In the genomic region with DNA sequence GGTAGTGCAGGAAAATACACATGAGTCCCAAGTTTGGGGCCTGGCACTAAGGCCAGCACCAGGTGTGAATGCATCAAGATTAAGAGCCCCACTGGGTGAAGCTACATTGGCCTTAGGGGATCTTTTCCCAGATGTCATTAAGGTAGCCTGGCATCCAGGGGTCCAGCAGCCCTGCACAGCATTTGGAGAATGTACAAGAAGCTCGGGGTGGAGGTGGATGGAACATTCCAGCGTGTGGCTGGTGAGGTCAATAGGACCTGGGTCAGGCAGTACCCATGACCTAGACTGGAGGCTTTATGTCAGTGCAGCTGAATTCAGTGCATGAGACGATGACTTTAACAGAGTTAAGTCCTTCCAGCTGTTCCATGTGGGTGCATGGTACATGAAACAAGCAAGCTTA, we compare ENCODE assay signal across 26 mouse cellular contexts. TPM values are rescaled to one million over a fixed set of nuclear protein-coding genes. Genes with fewer than 3 reads are reported as not detected.
DNase-seq lines count a peak whose midpoint lies in the region; ATAC-seq and TF ChIP-seq lines count a peak whose summit lies in the region.
"Had no signal": no experiment of that assay in that cellular context is flagged by ENCODE, and none has a peak within 500 bp of the region (broad histone marks: within the 10 kb centered on the region; RNA-seq: fewer than 3 reads in every experiment).

No protein-coding gene starts in this region.

- no peaks in the 10 kb centered on the region for H3K36me3 ChIP-seq in intestine, embryonic 16.5 days (ENCODE audit: control insufficient read depth, insufficient read depth, low read length)
- H3K36me3 ChIP-seq in intestine, postnatal 0 days (ENCODE audit: control insufficient read depth, insufficient read depth), result no peaks in the 10 kb centered on the region
- no peaks in the 10 kb centered on the region for H3K36me3 ChIP-seq in liver, embryonic 11.5 days (ENCODE audit: control insufficient read depth, insufficient read depth, low read length)
- H3K36me3 ChIP-seq in liver, postnatal 0 days (replicated peaks; ENCODE audit: insufficient read depth, low read length), result no peaks in the 10 kb centered on the region
- no peaks in the 10 kb centered on the region for H3K36me3 ChIP-seq in liver, embryonic 14.5 days (replicated peaks; ENCODE audit: control insufficient read depth, insufficient read depth, low read depth)
- H3K36me3 ChIP-seq: hindbrain, embryonic 12.5 days; midbrain, embryonic 10.5 days; neural tube, embryonic 13.5 days had no signal

- 0 out of 2 replicates have a peak overlapping the region, but pooled peaks have one; percentile 40 for H3K4me2 ChIP-seq in intestine, embryonic 16.5 days (ENCODE audit: low read depth, low read length)
- H3K4me2 ChIP-seq in intestine, postnatal 0 days (replicated peaks; ENCODE audit: low read depth), result no peak overlapping the region; the same call in 1 of the 2 replicates
- peak overlapping the region; percentile 20; the same call in 1 of the 2 replicates for H3K4me2 ChIP-seq in liver, embryonic 11.5 days
- no peak overlapping the region for H3K4me2 ChIP-seq in liver, postnatal 0 days (ENCODE audit: low read depth, low read length)
- H3K4me2 ChIP-seq in liver, embryonic 14.5 days (ENCODE audit: low read depth), result no peak overlapping the region
- H3K4me2 ChIP-seq: forebrain, embryonic 13.5 days; hindbrain, embryonic 12.5 days; neural tube, embryonic 13.5 days had no signal

- peaks cover 28% of the 10 kb centered on the region for H3K4me1 ChIP-seq in intestine, embryonic 16.5 days (ENCODE audit: control insufficient read depth, insufficient read depth, low read length)
- peaks cover 4% of the 10 kb centered on the region; the same call in 1 of the 2 replicates for H3K4me1 ChIP-seq in intestine, postnatal 0 days (replicated peaks; ENCODE audit: control insufficient read depth, insufficient read depth, low read length)
- H3K4me1 ChIP-seq in liver, embryonic 11.5 days (replicated peaks; ENCODE audit: control insufficient read depth, insufficient read depth, low read length), result peaks cover 48% of the 10 kb centered on the region
- peaks cover 52% of the 10 kb centered on the region for H3K4me1 ChIP-seq in liver, postnatal 0 days (ENCODE audit: insufficient read depth)
- peaks cover 53 to 84% of the 10 kb centered on the region in 2 experiments for H3K4me1 ChIP-seq in liver, embryonic 14.5 days (replicated peaks; ENCODE audit: control insufficient read depth in 2 of 2, insufficient read depth in 2 of 2, low read length in 1 of 2)

- no peak overlapping the region for H3K27ac ChIP-seq in intestine, embryonic 16.5 days (ENCODE audit: low read length)
- H3K27ac ChIP-seq in intestine, postnatal 0 days (ENCODE audit: low read depth, low read length), result no peak overlapping the region
- H3K27ac ChIP-seq in liver, embryonic 11.5 days (ENCODE audit: low read depth, low read length), result peak overlapping the region; percentile 5; the same call in 1 of the 2 replicates
- no peak overlapping the region for H3K27ac ChIP-seq in liver, postnatal 0 days (ENCODE audit: low read depth)
- peak overlapping the region; percentile 95 for H3K27ac ChIP-seq in liver, embryonic 14.5 days
- H3K27ac ChIP-seq: forebrain, embryonic 13.5 days; gastrocnemius, adult 2 months; hindbrain, embryonic 12.5 days; midbrain, embryonic 10.5 days; neural tube, embryonic 13.5 days had no signal

- no peak overlapping the region for H3K4me3 ChIP-seq in intestine, embryonic 16.5 days (ENCODE audit: low read length)
- no peak overlapping the region for H3K4me3 ChIP-seq in intestine, postnatal 0 days (ENCODE audit: low read depth, low read length)
- H3K4me3 ChIP-seq in liver, embryonic 11.5 days (ENCODE audit: low read depth, low read length), result no peak overlapping the region
- H3K4me3 ChIP-seq in liver, postnatal 0 days (ENCODE audit: low read depth, low read length), result no peak overlapping the region
- H3K4me3 ChIP-seq in liver, embryonic 14.5 days (ENCODE audit: insufficient read depth in 1 of 2, low read depth in 2 of 2, low read length in 2 of 2), result no peak overlapping the region
- H3K4me3 ChIP-seq: forebrain, embryonic 13.5 days; gastrocnemius, adult 2 months; hindbrain, embryonic 12.5 days; midbrain, embryonic 10.5 days; myocyte; neural tube, embryonic 13.5 days had no signal

- H3K27me3 ChIP-seq in intestine, embryonic 16.5 days (replicated peaks; ENCODE audit: control insufficient read depth, insufficient read depth, low read length), result no peaks in the 10 kb centered on the region; the same call in 1 of the 2 replicates
- no peaks in the 10 kb centered on the region for H3K27me3 ChIP-seq in intestine, postnatal 0 days (replicated peaks; ENCODE audit: control insufficient read depth, insufficient read depth, low read length)
- peaks cover 11% of the 10 kb centered on the region for H3K27me3 ChIP-seq in liver, embryonic 11.5 days (replicated peaks; ENCODE audit: control insufficient read depth, insufficient read depth, low read length)
- no peaks in the 10 kb centered on the region for H3K27me3 ChIP-seq in liver, postnatal 0 days (ENCODE audit: insufficient read depth, low read length)
- H3K27me3 ChIP-seq in liver, embryonic 14.5 days (ENCODE audit: control insufficient read depth, insufficient read depth, low read length), result no peaks in the 10 kb centered on the region

- no peaks in the 10 kb centered on the region for H3K9me3 ChIP-seq in intestine, embryonic 16.5 days (ENCODE audit: control insufficient read depth, low read length)
- no peaks in the 10 kb centered on the region for H3K9me3 ChIP-seq in intestine, postnatal 0 days (ENCODE audit: control insufficient read depth)
- no peaks in the 10 kb centered on the region for H3K9me3 ChIP-seq in liver, embryonic 11.5 days (ENCODE audit: control insufficient read depth, low read length)
- H3K9me3 ChIP-seq in liver, postnatal 0 days (ENCODE audit: low read length), result no peaks in the 10 kb centered on the region
- H3K9me3 ChIP-seq in liver, embryonic 14.5 days (ENCODE audit: control insufficient read depth, low read length), result no peaks in the 10 kb centered on the region
- H3K9me3 ChIP-seq: forebrain, embryonic 13.5 days; hindbrain, embryonic 12.5 days; midbrain, embryonic 10.5 days; neural tube, embryonic 13.5 days had no signal

- ATAC-seq in intestine, embryonic 16.5 days, result no peak
- ATAC-seq in intestine, postnatal 0 days, result no peak
- ATAC-seq in liver, embryonic 11.5 days (replicated peaks; ENCODE audit: low FRiP score), result no peak
- ATAC-seq in liver, postnatal 0 days, result no peak
- no peak for ATAC-seq in liver, embryonic 14.5 days (ENCODE audit: insufficient read depth)
- ATAC-seq: forebrain, embryonic 13.5 days; midbrain, embryonic 16.5 days had no signal

- no peak for TF ChIP-seq EP300 in liver, postnatal 0 days (IDR thresholded peaks at IDR 0.05; ENCODE audit: low read depth)
- TF ChIP-seq EP300 in liver, embryonic 14.5 days (IDR thresholded peaks at IDR 0.05; ENCODE audit: low read depth), result no peak

- DNase-seq in liver, embryonic 11.5 days (ENCODE audit: low spot score), result no peak
- no peak for DNase-seq in liver, postnatal 0 days
- no peak for DNase-seq in liver, embryonic 14.5 days (ENCODE audit: low read depth in 3 of 3, low spot score in 3 of 3)
- DNase-seq in left cerebral cortex, postnatal 14 days (ENCODE audit: low spot score in 2 of 2), result no peak
- no peak for DNase-seq in cerebellum, adult 8-10 months
- DNase-seq: adrenal gland, adult 2 months; cerebellum, adult 11 months; cerebellum, postnatal 10 days; gastrocnemius, adult 2 months; heart, postnatal 14 days; lung, adult 18-20 months; lung, postnatal 10 days; retina, postnatal 1 day; right cerebral cortex, postnatal 25 days; spleen, adult 18-20 months; thymus, postnatal 25 days had no signal

- intact Hi-C loops in left cerebral cortex, postnatal 14 days (cut with DNase I), result no loop called here

- WGBS in intestine, embryonic 16.5 days, result 81% methylated on average over 3 of the region's 3 CpGs
- 75% methylated on average over 3 of the region's 3 CpGs for WGBS in intestine, postnatal 0 days
- WGBS in liver, embryonic 11.5 days, result 90% methylated on average over 3 of the region's 3 CpGs
- 72% methylated on average over 3 of the region's 3 CpGs for WGBS in liver, postnatal 0 days (ENCODE audit: insufficient replicate concordance)
- WGBS in liver, embryonic 14.5 days (ENCODE audit: insufficient replicate concordance), result 80% methylated on average over 3 of the region's 3 CpGs

- TF ChIP-seq CTCF in intestine, postnatal 0 days (IDR thresholded peaks at IDR 0.05; ENCODE audit: low read depth), result no peak
- TF ChIP-seq CTCF in liver, postnatal 0 days (IDR thresholded peaks at IDR 0.05; ENCODE audit: low read depth), result no peak
- TF ChIP-seq CTCF in liver, embryonic 14.5 days (IDR thresholded peaks at IDR 0.05; ENCODE audit: low read depth), result no peak

- H3K9ac ChIP-seq in intestine, embryonic 16.5 days (ENCODE audit: low read depth, low read length), result no peak overlapping the region
- no peak overlapping the region for H3K9ac ChIP-seq in intestine, postnatal 0 days (ENCODE audit: low read depth, low read length)
- H3K9ac ChIP-seq in liver, embryonic 11.5 days (ENCODE audit: low read depth, low read length), result no peak overlapping the region
- no peak overlapping the region for H3K9ac ChIP-seq in liver, postnatal 0 days (replicated peaks)
- no peak overlapping the region for H3K9ac ChIP-seq in liver, embryonic 14.5 days (replicated peaks)
- H3K9ac ChIP-seq: forebrain, embryonic 13.5 days; hindbrain, embryonic 12.5 days; neural tube, embryonic 13.5 days had no signal

RNA-seq across cellular contexts. Expression of a gene that starts 3.3 kb away (rescaled TPM):
- polyA plus RNA-seq in intestine, embryonic 16.5 days (2015; fragmentation: Nextera tagmentation; extraction: Ambion mirVana), result 256 and 335 TPM in 2 replicates
- polyA plus RNA-seq in intestine, postnatal 0 days (2015; fragmentation: Nextera tagmentation; extraction: Ambion mirVana), result 358 and 402 TPM in 2 replicates
- polyA plus RNA-seq in liver, embryonic 11.5 days (2014; fragmentation: Nextera tagmentation; extraction: Ambion mirVana), result 24.2 and 25.8 TPM in 2 replicates
- 18.6 and 22.2 TPM in 2 replicates for polyA plus RNA-seq in liver, postnatal 0 days (2015; fragmentation: Nextera tagmentation; extraction: Ambion mirVana)
- polyA plus RNA-seq in liver, embryonic 14.5 days (2012; rRNA removed), result 20.5 and 24.5 TPM in 2 replicates
- polyA plus RNA-seq in liver, embryonic 14.5 days (2014; fragmentation: Nextera tagmentation; extraction: Ambion mirVana), result 24.4 and 30.5 TPM in 2 replicates
- under 1 TPM in 1 of 2 experiments, not detected in 1; 0.44 TPM for total RNA-seq in left cerebral cortex, postnatal 14 days (2021)
- total RNA-seq: gastrocnemius, adult 2 months; MEL had no signal
- polyA plus RNA-seq: C2C12 had no signal

RNA-seq across cellular contexts. Expression of a gene that starts 35.6 kb away (rescaled TPM):
- 0.38 and 0.70 TPM in 2 replicates for polyA plus RNA-seq in intestine, embryonic 16.5 days (2015; fragmentation: Nextera tagmentation; extraction: Ambion mirVana)
- 0.22 and 0.27 TPM in 2 replicates for polyA plus RNA-seq in intestine, postnatal 0 days (2015; fragmentation: Nextera tagmentation; extraction: Ambion mirVana)
- 42.7 and 47.6 TPM in 2 replicates for polyA plus RNA-seq in liver, embryonic 11.5 days (2014; fragmentation: Nextera tagmentation; extraction: Ambion mirVana)
- 8.3 and 8.9 TPM in 2 replicates for polyA plus RNA-seq in liver, postnatal 0 days (2015; fragmentation: Nextera tagmentation; extraction: Ambion mirVana)
- polyA plus RNA-seq in liver, embryonic 14.5 days (2012; rRNA removed), result 72.6 and 74.7 TPM in 2 replicates
- 55.6 and 60.9 TPM in 2 replicates for polyA plus RNA-seq in liver, embryonic 14.5 days (2014; fragmentation: Nextera tagmentation; extraction: Ambion mirVana)
- 1 to 10 TPM; 2.3 to 2.7 TPM for total RNA-seq in left cerebral cortex, postnatal 14 days (2021)
- polyA plus RNA-seq: myocyte had no signal

RNA-seq across cellular contexts. Expression of a gene that starts 42.3 kb away (rescaled TPM):
- 0.20 and 0.31 TPM in 2 replicates for polyA plus RNA-seq in intestine, embryonic 16.5 days (2015; fragmentation: Nextera tagmentation; extraction: Ambion mirVana)
- polyA plus RNA-seq in intestine, postnatal 0 days (2015; fragmentation: Nextera tagmentation; extraction: Ambion mirVana), result 0.21 TPM in 2 replicates
- polyA plus RNA-seq in liver, embryonic 11.5 days (2014; fragmentation: Nextera tagmentation; extraction: Ambion mirVana), result 0.29 and 0.30 TPM in 2 replicates
- 0.04 and 0.06 TPM in 2 replicates for polyA plus RNA-seq in liver, postnatal 0 days (2015; fragmentation: Nextera tagmentation; extraction: Ambion mirVana)
- polyA plus RNA-seq in liver, embryonic 14.5 days (2012; rRNA removed), result 0.05 and 0.06 TPM in 2 replicates
- polyA plus RNA-seq in liver, embryonic 14.5 days (2014; fragmentation: Nextera tagmentation; extraction: Ambion mirVana), result 0.08 TPM in 2 replicates
- 10 to 100 TPM; 15.1 to 16.1 TPM for total RNA-seq in left cerebral cortex, postnatal 14 days (2021)
- total RNA-seq: adrenal gland, adult 2 months; gastrocnemius, adult 2 months; heart, postnatal 14 days had no signal
- polyA plus RNA-seq: adrenal gland, adult 2 months; C2C12; myocyte had no signal

Comparison
In these comparisons a context has a peak if more than half of its experiments do, and no peak if none do; other contexts are left out.
1. H3K27ac ChIP-seq: peak in liver, embryonic 11.5 days (single experiment) and liver, embryonic 14.5 days (single experiment); none in intestine, embryonic 16.5 days (single experiment), intestine, postnatal 0 days (single experiment) and liver, postnatal 0 days (single experiment).
2. H3K4me2 ChIP-seq: peak in intestine, embryonic 16.5 days (single experiment) and liver, embryonic 11.5 days (single experiment); none in intestine, postnatal 0 days (single experiment), liver, postnatal 0 days (single experiment) and liver, embryonic 14.5 days (single experiment).